Mouse (Mus musculus) ES-E14 (cell line): ENCODE results near the gene Cyp2d9.

ENCODE experiments used
- HCFC1 ChIP-seq: IDR thresholded peaks from 2 replicates; pipeline ENCODE4 v1.6.1; 2012; ENCODE audit warnings: low read length, inconsistent platforms, borderline replicate concordance; ENCODE audit not compliant: insufficient read depth
- ZC3H11A ChIP-seq: IDR thresholded peaks from 2 replicates; pipeline ENCODE4 v1.6.1; 2012; ENCODE audit warnings: low read depth, mild to moderate bottlenecking, inconsistent platforms, low read length, borderline replicate concordance
- ZNF384 ChIP-seq: IDR thresholded peaks from 2 replicates; pipeline ENCODE4 v1.6.1; 2012; ENCODE audit warnings: low read depth, low read length, inconsistent platforms

DNA sequence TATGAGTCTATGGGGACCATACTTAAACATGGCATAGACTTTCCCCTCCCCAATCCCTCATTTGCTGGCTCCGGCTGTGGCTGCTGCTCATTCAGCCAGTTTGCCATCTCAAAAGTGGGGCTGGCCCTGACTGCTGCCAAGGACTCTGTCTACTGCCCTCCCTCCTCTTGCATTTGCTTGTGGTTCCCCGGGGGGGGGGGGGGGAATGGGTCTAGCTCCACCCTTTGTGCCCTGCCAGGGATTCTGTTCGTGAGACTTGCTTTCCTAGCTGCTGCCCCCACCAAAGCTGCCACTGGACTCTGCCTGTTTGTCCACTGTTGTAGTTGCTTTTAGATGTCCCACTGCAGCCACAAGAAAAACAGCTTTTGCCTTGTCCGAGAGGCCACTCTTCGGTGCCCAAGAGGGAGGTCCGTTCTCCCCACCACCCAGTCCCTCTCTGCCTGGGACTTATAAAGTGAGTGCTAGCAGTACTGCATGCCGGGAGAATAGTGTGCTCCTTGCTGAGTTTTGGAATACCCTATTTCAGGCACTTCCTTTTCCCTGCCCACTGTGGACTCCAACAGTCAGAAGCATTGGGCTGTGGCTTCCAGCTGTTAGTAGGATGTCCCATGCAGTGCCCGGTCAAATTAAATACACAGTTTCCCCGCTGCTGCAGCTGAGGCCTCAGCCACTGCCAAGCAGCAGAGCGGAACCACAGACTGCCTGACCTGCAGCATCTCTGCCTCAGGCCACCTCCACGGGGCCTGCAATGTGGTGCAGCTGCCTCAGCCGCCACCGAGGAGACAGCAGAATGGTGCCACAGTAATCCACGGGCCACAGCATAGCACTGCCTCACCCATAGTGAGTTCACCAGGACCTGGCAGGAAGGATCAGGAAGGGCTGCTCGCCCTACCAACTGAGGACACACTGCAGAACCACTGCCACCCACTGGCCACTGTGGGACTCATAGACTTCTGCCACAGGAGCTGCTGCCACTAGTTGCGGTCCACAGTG is 16.1 kb upstream of the Cyp2d9 start:
- TF ChIP-seq ZNF384 (no peak), ZC3H11A (no peak), HCFC1 (no peak)
